Mouse (Mus musculus) midbrain, embryonic 14.5 days (tissue): ENCODE results near the gene B3gnt9. TPM values are rescaled to one million over a fixed set of nuclear protein-coding genes. Genes with fewer than 3 reads are reported as not detected.
"Not testable (repeated sequence)": the region's sequence is repeated elsewhere in the genome, so short reads cannot be mapped to it uniquely, and the experiment has no call there.

ENCODE experiments used
- ATAC-seq: fragments of 200-750 bp; cut with Nextera tagmentation; 2 replicates; pipeline ENCODE4 v1.8.0; 2017; ENCODE audit warnings: moderate number of reproducible peaks, moderate library complexity; ENCODE audit not compliant: low FRiP score, low TSS enrichment
- DNase-seq: peaks from one replicate; pipeline ENCODE4 v3.0.0-alpha.2; 2015
- H3K27ac ChIP-seq: fragments of 300-500 bp; sonication (generic); replicated peaks from 2 replicates; pipeline ENCODE4 v1.5.1; 2014; ENCODE audit warnings: mild to moderate bottlenecking, low read depth, low read length, moderate library complexity
- H3K27me3 ChIP-seq: fragments of 300-500 bp; sonication (generic); 2 replicates; pipeline ENCODE4 v1.6.1; 2014; ENCODE audit warnings: low read length, control low read depth, mixed read lengths; ENCODE audit not compliant: control insufficient read depth, insufficient read depth
- H3K36me3 ChIP-seq: fragments of 300-500 bp; sonication (generic); 2 replicates; pipeline ENCODE4 v1.6.1; 2014; ENCODE audit warnings: low read length, control low read depth; ENCODE audit not compliant: control insufficient read depth, insufficient read depth
- H3K4me1 ChIP-seq: fragments of 300-500 bp; sonication (generic); 2 replicates; pipeline ENCODE4 v1.6.1; 2014; ENCODE audit warnings: mild to moderate bottlenecking, antibody characterized with exemption, low read length, control low read depth; ENCODE audit not compliant: control insufficient read depth, insufficient read depth
- H3K4me2 ChIP-seq: fragments of 300-500 bp; sonication (generic); 2 replicates; pipeline ENCODE4 v1.6.1; 2014; ENCODE audit warnings: mild to moderate bottlenecking, low read length, moderate library complexity
- H3K4me3 ChIP-seq: fragments of 300-500 bp; sonication (generic); replicated peaks from 2 replicates; pipeline ENCODE4 v1.5.1; 2014; ENCODE audit warnings: low read depth, low read length
- H3K9ac ChIP-seq: fragments of 300-500 bp; sonication (generic); replicated peaks from 2 replicates; pipeline ENCODE4 v1.6.1; 2014; ENCODE audit warnings: mild to moderate bottlenecking, low read length, moderate library complexity
- H3K9me3 ChIP-seq: fragments of 300-500 bp; sonication (generic); 2 replicates; pipeline ENCODE4 v1.6.1; 2016; ENCODE audit warnings: low read length, control low read depth, mixed read lengths; ENCODE audit not compliant: control insufficient read depth
- WGBS: fragments of 180-500 bp; shearing (Covaris S2); extraction: QIAGEN DNeasy Blood & Tissue Kit; methylation state at CpG from one replicate; pipeline ENCODE4 v1.1.7; 2014; 5-methylcytosine and 5-hydroxymethylcytosine counted together
- polyA plus RNA-seq: library from polyadenylated mRNA; unstranded; fragments of >200 nt; fragmentation: Nextera tagmentation; extraction: Ambion mirVana; gene quantifications from 2 replicates; pipeline ENCODE4 v1.2.1, GENCODE M21; 2014

The B3gnt9 gene
- polyA plus RNA-seq, 1 experiment from 2014 or later: 5.6 TPM

- no peak overlapping the region for H3K9ac ChIP-seq
- H3K9me3 ChIP-seq: no peaks in the 10 kb centered on the region
- peaks cover 52% of the 10 kb centered on the region for H3K36me3 ChIP-seq
- ATAC-seq (no peak), DNase-seq (no peak)
- H3K4me3 ChIP-seq: no peak overlapping the region
- no peaks in the 10 kb centered on the region for H3K27me3 ChIP-seq
- no peaks in the 10 kb centered on the region for H3K4me1 ChIP-seq
- no peak overlapping the region for H3K4me2 ChIP-seq
- 91% methylated on average over 14 of the region's 14 CpGs for whole genome bisulfite sequencing
- no peak overlapping the region for H3K27ac ChIP-seq
Measured at GRCm38 (mm10) chr8:105237442-105238142, 17.4 kb downstream of the B3gnt9 start.

GRCm38 (mm10) chr8:105235206-105235605 lies 19.7 kb downstream of the B3gnt9 start:
- 90% methylated on average over 1 of the region's 1 CpGs for WGBS

GRCm38 (mm10) chr8:105233126-105233935 lies 21.6 kb downstream of the B3gnt9 start:
- no peaks in the 10 kb centered on the region for H3K27me3 ChIP-seq
- no peak for DNase-seq
- no peaks in the 10 kb centered on the region for H3K9me3 ChIP-seq

More at GRCm38 (mm10) chr8:105235206-105235605, 19.7 kb downstream of the B3gnt9 start:
- Histone ChIP-seq H3K4me2 (no peak overlapping the region), H3K27me3 (no peaks in the 10 kb centered on the region), H3K9ac (no peak overlapping the region), H3K9me3 (no peaks in the 10 kb centered on the region), H3K36me3 (peaks cover 32% of the 10 kb centered on the region), H3K4me1 (no peaks in the 10 kb centered on the region), H3K4me3 (no peak overlapping the region), H3K27ac (no peak overlapping the region)
- ATAC-seq (no peak), DNase-seq (no peak)

GRCm38 (mm10) chr8:105232321-105232693 lies 22.6 kb downstream of the B3gnt9 start:
- DNase-seq, H3K4me1 ChIP-seq, H3K27ac ChIP-seq, ATAC-seq, H3K4me2 ChIP-seq, H3K9me3 ChIP-seq, H3K4me3 ChIP-seq, H3K9ac ChIP-seq, H3K27me3 ChIP-seq: not testable (repeated sequence)
- WGBS: 92% methylated on average over 4 of the region's 4 CpGs
- H3K36me3 ChIP-seq: peaks cover 14% of the 10 kb centered on the region

More at GRCm38 (mm10) chr8:105233126-105233935, 21.6 kb downstream of the B3gnt9 start:
- H3K4me1 ChIP-seq: no peaks in the 10 kb centered on the region
- peaks cover 14% of the 10 kb centered on the region for H3K36me3 ChIP-seq
- no peak overlapping the region for H3K9ac ChIP-seq
- WGBS: 79% methylated on average over 1 of the region's 1 CpGs
- no peak overlapping the region for H3K4me2 ChIP-seq
- no peak overlapping the region for H3K4me3 ChIP-seq
- no peak for ATAC-seq
- H3K27ac ChIP-seq: no peak overlapping the region

- no peaks in the 10 kb centered on the region for H3K9me3 ChIP-seq
- no peak overlapping the region for H3K4me3 ChIP-seq
- no peaks in the 10 kb centered on the region for H3K27me3 ChIP-seq
- no peaks in the 10 kb centered on the region for H3K4me1 ChIP-seq
- no peak overlapping the region for H3K27ac ChIP-seq
- H3K36me3 ChIP-seq: peaks cover 14% of the 10 kb centered on the region
- no peak overlapping the region for H3K9ac ChIP-seq
- ATAC-seq: no peak
- DNase-seq: no peak
- no peak overlapping the region for H3K4me2 ChIP-seq
- WGBS: 88% methylated on average over 12 of the region's 12 CpGs
Measured at GRCm38 (mm10) chr8:105231503-105232320, 23.2 kb downstream of the B3gnt9 start.

GRCm38 (mm10) chr8:105225917-105226316 lies 29.0 kb downstream of the B3gnt9 start:
- no peak for ATAC-seq
- WGBS: 31% methylated on average over 6 of the region's 6 CpGs
- Histone ChIP-seq H3K4me2 (peak overlapping the region; percentile 84), H3K36me3 (no peaks in the 10 kb centered on the region), H3K4me1 (peaks cover 15% of the 10 kb centered on the region), H3K9me3 (no peaks in the 10 kb centered on the region), H3K9ac (peak overlapping the region; percentile 88), H3K27ac (no peak overlapping the region), H3K4me3 (peak overlapping the region; percentile 91), H3K27me3 (no peaks in the 10 kb centered on the region)
- DNase-seq: no peak

- H3K36me3 ChIP-seq: no peaks in the 10 kb centered on the region
- no peaks in the 10 kb centered on the region for H3K27me3 ChIP-seq
- H3K9ac ChIP-seq: peak overlapping the region; percentile 88
- peak overlapping the region; percentile 84 for H3K4me2 ChIP-seq
- peak overlapping the region; percentile 82 for H3K27ac ChIP-seq
- 0% methylated on average over 27 of the region's 27 CpGs for WGBS
- H3K4me1 ChIP-seq: peaks cover 15% of the 10 kb centered on the region
- DNase-seq (no peak), ATAC-seq (no peak; the same call in 1 of the 2 replicates)
- no peaks in the 10 kb centered on the region for H3K9me3 ChIP-seq
- H3K4me3 ChIP-seq: peak overlapping the region; percentile 91
Measured at GRCm38 (mm10) chr8:105225272-105225593, 29.7 kb downstream of the B3gnt9 start.

- Histone ChIP-seq H3K4me1 (peaks cover 15% of the 10 kb centered on the region), H3K27ac (peak within 1 kb of the TSS; percentile 82), H3K9ac (peak within 1 kb of the TSS; percentile 88), H3K27me3 (no peaks in the 10 kb centered on the region), H3K4me2 (peak within 1 kb of the TSS; percentile 84), H3K36me3 (no peaks in the 10 kb centered on the region), H3K4me3 (peak within 1 kb of the TSS; percentile 91), H3K9me3 (no peaks in the 10 kb centered on the region)
- DNase-seq (peak; percentile 98), ATAC-seq (peak; percentile 97)
- WGBS: 2% methylated on average over 34 of the region's 34 CpGs
Measured at GRCm38 (mm10) chr8:105224413-105225271, 30.3 kb downstream of the B3gnt9 start, which contains the start of gene D230025D16Rik. TSS of gene D230025D16Rik (plus strand) at chr8:105225145.
